Comparison of ENCODE assay signal across 25 mouse cellular contexts in the genomic region with DNA sequence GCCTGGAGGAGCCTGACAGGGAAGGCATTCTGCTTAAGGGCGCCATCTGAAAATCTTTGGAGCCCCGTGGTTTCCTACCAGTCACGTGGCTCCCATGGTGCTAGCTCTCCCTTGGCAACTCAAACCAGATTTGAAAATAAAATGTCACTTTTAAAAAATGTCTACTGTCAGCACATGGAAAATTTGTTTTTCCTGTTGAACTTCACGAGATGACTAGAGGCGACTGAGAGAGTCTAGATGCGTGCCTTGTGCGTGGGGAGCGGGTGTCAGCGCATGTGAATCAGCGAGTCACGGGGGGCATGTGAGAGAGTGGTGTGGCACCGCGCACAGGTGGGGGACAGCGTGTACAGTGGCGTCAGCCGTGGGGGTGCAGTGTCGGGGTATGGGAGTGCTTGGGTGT. TPM values are rescaled to one million over a fixed set of nuclear protein-coding genes. Genes with fewer than 3 reads are reported as not detected.
A peak's percentile ranks its signal among the peaks of the same experiment; 100 is the strongest.
DNase-seq lines count a peak whose midpoint lies in the region; ATAC-seq and TF ChIP-seq lines count a peak whose summit lies in the region.
"Had no signal": no experiment of that assay in that cellular context is flagged by ENCODE, and none has a peak within 500 bp of the region (broad histone marks: within the 10 kb centered on the region; RNA-seq: fewer than 3 reads in every experiment).

No protein-coding gene starts in this region.

- DNase-seq in cerebellum, adult 2 months: no peak
- no peak for DNase-seq in cerebellum, adult 11-12 months
- no peak for DNase-seq in testis, postnatal 10 days (ENCODE audit: low spot score)
- peak; percentile 29 to 37 for DNase-seq in left cerebral cortex, postnatal 36 days (ENCODE audit: low spot score in 2 of 2)
- DNase-seq in ovary, postnatal 14 days (ENCODE audit: low spot score): no peak
- no peak for DNase-seq in spleen, postnatal 36 days (ENCODE audit: low spot score in 2 of 2)
- DNase-seq: adrenal gland, adult 2 months; cerebellum, postnatal 36 days; heart, adult 18-20 months; kidney, adult 9 months; kidney, postnatal 4 days; thymus, postnatal 14 days had no signal

- WGBS in cerebellum, adult 2 months: 81% methylated on average over 17 of the region's 17 CpGs
- 87% methylated on average over 17 of the region's 17 CpGs for WGBS in heart, embryonic 12.5 days

- no peaks in the 10 kb centered on the region for H3K36me3 ChIP-seq in testis, adult 2 months (ENCODE audit: control insufficient read depth, insufficient read depth, low read length)
- H3K36me3 ChIP-seq in heart, embryonic 12.5 days: no peaks in the 10 kb centered on the region
- H3K36me3 ChIP-seq: forebrain, embryonic 12.5 days; limb, embryonic 13.5 days had no signal

- no peaks in the 10 kb centered on the region for H3K27me3 ChIP-seq in cerebellum, adult 2 months (ENCODE audit: control insufficient read depth, insufficient read depth, low read length)
- no peaks in the 10 kb centered on the region for H3K27me3 ChIP-seq in testis, adult 2 months (ENCODE audit: control insufficient read depth, insufficient read depth, low read length)
- H3K27me3 ChIP-seq in heart, embryonic 12.5 days (replicated peaks): no peaks in the 10 kb centered on the region
- H3K27me3 ChIP-seq: forebrain, embryonic 12.5 days; limb, embryonic 13.5 days had no signal

- H3K9me3 ChIP-seq in heart, embryonic 12.5 days (replicated peaks): peaks cover 41% of the 10 kb centered on the region

- intact Hi-C loops in left cerebral cortex, postnatal 36 days (cut with DNase I): no loop called here

- peak overlapping the region; percentile 40 for H3K27ac ChIP-seq in cerebellum, adult 2 months (ENCODE audit: insufficient read depth, low read length)
- H3K27ac ChIP-seq in testis, adult 2 months (ENCODE audit: control insufficient read depth, insufficient read depth, low read depth, low read length): no peak overlapping the region
- H3K27ac ChIP-seq in heart, embryonic 12.5 days (ENCODE audit: poor library complexity, severe bottlenecking): no peak overlapping the region
- H3K27ac ChIP-seq: forebrain, embryonic 12.5 days; limb, embryonic 13.5 days; liver, embryonic 14.5 days had no signal

- TF ChIP-seq CTCF in cerebellum, adult 2 months (IDR thresholded peaks at IDR 0.05; ENCODE audit: borderline replicate concordance, insufficient read depth, low read depth, low read length): no peak
- TF ChIP-seq CTCF in testis, adult 2 months (IDR thresholded peaks at IDR 0.05; ENCODE audit: control insufficient read depth, insufficient read depth, insufficient replicate concordance, low read depth, low read length): no peak

- H3K4me2 ChIP-seq in heart, embryonic 12.5 days: no peak overlapping the region
- H3K4me2 ChIP-seq: forebrain, embryonic 12.5 days; limb, embryonic 13.5 days had no signal

- no peak for ATAC-seq in heart, embryonic 12.5 days (ENCODE audit: insufficient number of reproducible peaks, low FRiP score)
- ATAC-seq: lung, postnatal 0 days; midbrain, embryonic 16.5 days had no signal

- no peak overlapping the region for H3K4me3 ChIP-seq in cerebellum, adult 2 months (replicated peaks; ENCODE audit: insufficient read depth, low read depth, low read length)
- peak overlapping the region; percentile 5; the same call in 1 of the 2 replicates for H3K4me3 ChIP-seq in testis, adult 2 months (ENCODE audit: control insufficient read depth, low read depth, low read length)
- H3K4me3 ChIP-seq in heart, embryonic 12.5 days: no peak overlapping the region
- H3K4me3 ChIP-seq: forebrain, embryonic 12.5 days; limb, embryonic 13.5 days had no signal

- H3K9ac ChIP-seq in heart, embryonic 12.5 days: no peak overlapping the region
- H3K9ac ChIP-seq: forebrain, embryonic 12.5 days; limb, embryonic 13.5 days; liver, embryonic 14.5 days had no signal

- TF ChIP-seq POLR2A in cerebellum, adult 2 months (IDR thresholded peaks at IDR 0.05; ENCODE audit: borderline replicate concordance, insufficient read depth, low read length): no peak
- TF ChIP-seq POLR2A in testis, adult 2 months (IDR thresholded peaks at IDR 0.05; ENCODE audit: control insufficient read depth, low read depth, low read length): no peak

- peaks cover 14% of the 10 kb centered on the region for H3K4me1 ChIP-seq in cerebellum, adult 2 months (ENCODE audit: control insufficient read depth, insufficient read depth, low read length)
- H3K4me1 ChIP-seq in testis, adult 2 months (ENCODE audit: control insufficient read depth, insufficient read depth, low read length): peaks cover 2% of the 10 kb centered on the region; the same call in 1 of the 2 replicates
- no peaks in the 10 kb centered on the region for H3K4me1 ChIP-seq in heart, embryonic 12.5 days (replicated peaks)
- H3K4me1 ChIP-seq: forebrain, embryonic 12.5 days; limb, embryonic 13.5 days had no signal

RNA-seq across cellular contexts. Expression of gene A330070K13Rik, which starts 27.1 kb away (rescaled TPM):
- 1.4 and 1.8 TPM in 2 replicates for polyA plus RNA-seq in cerebellum, adult 2 months (2012; rRNA removed)
- 0.56 and 1.3 TPM in 2 replicates for polyA plus RNA-seq in testis, adult 2 months (2012; rRNA removed)
- total RNA-seq in left cerebral cortex, postnatal 36 days (2021): 1 to 10 TPM; 1.6 to 2.0 TPM
- not detected in 2 replicates for polyA plus RNA-seq in heart, embryonic 12.5 days (2016; fragmentation: Nextera tagmentation; extraction: Ambion mirVana)
- total RNA-seq: adrenal gland, adult 2 months; gastrocnemius, adult 8-10 months; heart, adult 18-20 months; megakaryocyte progenitor cell, adult 5-6 weeks; MEL had no signal
- polyA plus RNA-seq: adrenal gland, adult 2 months; forebrain, embryonic 12.5 days; heart, embryonic 16.5 days; hindbrain, embryonic 11.5 days; limb, embryonic 13.5 days; liver, embryonic 14.5 days; lung, postnatal 0 days; midbrain, embryonic 16.5 days; stomach, embryonic 14.5 days had no signal

RNA-seq across cellular contexts. Expression of gene Caln1, which starts 42.3 kb away (rescaled TPM):
- 123 and 141 TPM in 2 replicates for polyA plus RNA-seq in cerebellum, adult 2 months (2012; rRNA removed)
- polyA plus RNA-seq in testis, adult 2 months (2012; rRNA removed): 1.3 TPM in 2 replicates
- total RNA-seq in left cerebral cortex, postnatal 36 days (2021): 100 to 1,000 TPM; 130 to 138 TPM
- polyA plus RNA-seq in heart, embryonic 12.5 days (2016; fragmentation: Nextera tagmentation; extraction: Ambion mirVana): 0.03 TPM in 1 of 2 replicates, not detected in the other
- total RNA-seq: heart, adult 18-20 months; megakaryocyte progenitor cell, adult 5-6 weeks; MEL had no signal
- polyA plus RNA-seq: liver, embryonic 14.5 days; lung, postnatal 0 days; stomach, embryonic 14.5 days had no signal

Comparison
In these comparisons a context has a peak if more than half of its experiments do, and no peak if none do; other contexts are left out.
1. DNase-seq: peak in left cerebral cortex, postnatal 36 days (2 of 2); none in cerebellum, adult 2 months (0 of 2), cerebellum, adult 11-12 months (single experiment), testis, postnatal 10 days (single experiment), ovary, postnatal 14 days (single experiment) and spleen, postnatal 36 days (0 of 2).
2. RNA of gene Caln1, which starts 42.3 kb away (polyA plus RNA-seq): 123 to 141 TPM in cerebellum, adult 2 months; 1.3 TPM in testis, adult 2 months and 0.03 TPM in heart, embryonic 12.5 days; every median in the first group is over 10 times any median in the second.